Mouse (Mus musculus): ENCODE results near the gene Kdm5c. TPM values are rescaled to one million over a fixed set of nuclear protein-coding genes. Genes with fewer than 3 reads are reported as not detected.
"Not testable (repeated sequence)": the region's sequence is repeated elsewhere in the genome, so short reads cannot be mapped to it uniquely, and the experiment has no call there.

Gene Kdm5c
- polyA plus RNA-seq, 1 experiment = 49.9 TPM

DNA sequence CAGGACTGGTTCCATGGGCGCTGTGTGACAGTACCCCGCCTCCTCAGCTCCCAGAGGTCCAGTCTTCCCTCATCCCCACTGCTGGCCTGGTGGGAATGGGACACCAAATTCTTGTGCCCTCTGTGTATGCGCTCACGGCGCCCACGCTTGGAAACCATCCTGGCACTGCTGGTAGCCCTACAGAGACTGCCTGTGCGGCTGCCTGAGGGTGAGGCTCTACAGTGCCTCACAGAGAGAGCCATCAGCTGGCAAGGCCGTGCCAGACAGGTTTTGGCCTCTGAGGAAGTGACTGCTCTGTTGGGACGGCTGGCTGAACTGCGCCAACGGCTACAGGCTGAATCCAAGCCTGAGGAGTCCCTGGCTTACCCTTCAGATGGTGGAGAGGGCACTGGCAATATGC, 38.4 kb downstream of the Kdm5c start:
- Histone ChIP-seq H3K4me3 (replicated peaks; ENCODE audit: extremely low read depth, low read depth, low read length) (no peak overlapping the region), H3K4me1 (ENCODE audit: control insufficient read depth, insufficient read depth, low read length) (no peaks in the 10 kb centered on the region)
- TF ChIP-seq POLR2A (IDR thresholded peaks at IDR 0.05; ENCODE audit: borderline replicate concordance, extremely low read depth, low read depth, low read length) = no peak
- TF ChIP-seq CTCF (IDR thresholded peaks at IDR 0.05; ENCODE audit: insufficient read depth, low read length) = no peak
- DNase-seq = no peak
- 91% methylated on average over 11 of the region's 11 CpGs for WGBS

DNA sequence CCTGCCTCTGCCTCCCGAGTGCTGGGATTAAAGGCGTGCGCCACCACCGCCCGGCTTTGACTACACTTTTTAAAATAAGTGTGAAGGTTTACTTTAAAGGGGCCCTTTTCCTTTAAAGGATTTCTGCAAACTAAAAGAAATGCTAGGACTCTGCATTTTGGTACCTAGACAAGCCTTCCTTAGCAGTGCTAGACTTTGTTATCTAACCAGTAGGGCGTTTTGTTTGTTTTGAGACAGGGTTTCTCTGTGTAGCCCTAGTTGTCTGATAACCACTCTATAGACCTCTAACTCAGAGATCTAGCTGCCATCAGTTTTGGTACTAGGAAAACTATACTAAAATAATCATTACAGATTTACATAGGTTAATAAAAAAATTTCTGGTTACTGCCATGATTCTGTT, 46.6 kb downstream of the Kdm5c start:
- WGBS = 92% methylated on average over 6 of the region's 6 CpGs
- Histone ChIP-seq H3K4me1 (ENCODE audit: control insufficient read depth, insufficient read depth, low read length) (no peaks in the 10 kb centered on the region), H3K4me3 (replicated peaks; ENCODE audit: extremely low read depth, low read depth, low read length) (no peak overlapping the region)
- DNase-seq = no peak
- TF ChIP-seq CTCF (IDR thresholded peaks at IDR 0.05; ENCODE audit: insufficient read depth, low read length) (no peak), POLR2A (IDR thresholded peaks at IDR 0.05; ENCODE audit: borderline replicate concordance, extremely low read depth, low read depth, low read length) (no peak)

DNA sequence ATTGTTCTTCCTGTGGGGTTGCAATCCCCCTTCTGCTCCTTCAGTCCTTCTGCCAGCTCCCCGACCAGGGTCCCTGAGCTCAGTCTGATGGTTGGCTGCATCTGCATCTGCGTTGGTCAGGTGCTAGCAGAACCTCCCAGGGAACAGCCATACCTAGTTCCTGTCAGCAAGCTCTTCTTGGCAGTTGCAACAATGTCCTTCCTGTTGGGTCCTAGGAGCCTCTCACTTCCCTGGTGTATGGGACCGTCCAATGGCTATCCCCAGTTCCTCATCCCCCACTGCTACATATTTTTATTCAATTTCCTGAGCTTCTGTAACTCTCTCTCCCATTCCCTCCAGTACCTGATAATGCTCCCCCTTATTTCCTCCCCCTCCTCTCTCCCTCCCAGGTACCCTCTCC, 51.9 kb downstream of the Kdm5c start:
- no peak for DNase-seq
- Histone ChIP-seq H3K4me3 (replicated peaks; ENCODE audit: extremely low read depth, low read depth, low read length) (no peak overlapping the region), H3K4me1 (ENCODE audit: control insufficient read depth, insufficient read depth, low read length) (no peaks in the 10 kb centered on the region)
- 78% methylated on average over 3 of the region's 3 CpGs for WGBS
- TF ChIP-seq CTCF (IDR thresholded peaks at IDR 0.05; ENCODE audit: insufficient read depth, low read length) (no peak), POLR2A (IDR thresholded peaks at IDR 0.05; ENCODE audit: borderline replicate concordance, extremely low read depth, low read depth, low read length) (no peak)

DNA sequence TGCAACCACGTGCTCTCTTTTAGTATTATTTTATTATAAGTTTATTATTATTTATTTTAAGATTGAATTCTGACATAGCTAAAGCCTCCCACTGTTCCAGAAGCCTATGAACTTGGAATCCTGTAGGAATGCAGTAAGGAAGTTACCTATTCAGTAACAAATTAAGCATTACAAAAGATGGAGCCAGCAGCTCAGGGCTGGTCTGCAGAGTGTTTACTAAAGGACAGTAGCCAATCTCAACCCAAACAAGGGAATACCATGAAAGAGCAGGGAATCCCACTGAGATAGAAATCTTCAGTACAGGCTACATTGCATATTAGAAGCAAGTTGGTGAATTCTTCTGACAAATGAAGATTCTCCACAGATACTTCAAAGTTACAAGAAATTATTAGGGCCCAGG, 54.2 kb downstream of the Kdm5c start:
- WGBS = 53% methylated on average over 1 of the region's 1 CpGs
- DNase-seq; H3K4me3 ChIP-seq (replicated peaks; ENCODE audit: extremely low read depth, low read depth, low read length); H3K4me1 ChIP-seq (ENCODE audit: control insufficient read depth, insufficient read depth, low read length): not testable (repeated sequence)

DNA sequence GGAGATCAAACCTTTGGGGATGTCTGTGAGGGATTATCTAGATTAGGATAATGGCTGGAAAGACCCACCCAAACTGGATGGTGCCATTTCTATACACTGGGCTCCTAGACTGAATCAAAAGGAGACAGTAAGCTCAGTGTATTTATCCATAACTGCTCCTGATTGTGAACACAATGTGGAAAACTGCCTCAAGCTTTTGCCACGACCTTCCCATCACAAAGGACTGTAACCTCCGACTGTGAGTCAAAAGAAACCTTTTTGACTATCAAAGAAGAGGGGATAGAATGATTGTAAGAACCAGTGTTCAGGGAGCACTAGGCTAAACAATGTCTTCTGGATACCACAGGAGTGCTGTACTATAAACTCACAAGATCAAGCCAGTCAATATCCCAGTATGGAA, 73.4 kb downstream of the Kdm5c start:
- DNase-seq = no peak
- 76% methylated on average over 2 of the region's 2 CpGs for WGBS

DNA sequence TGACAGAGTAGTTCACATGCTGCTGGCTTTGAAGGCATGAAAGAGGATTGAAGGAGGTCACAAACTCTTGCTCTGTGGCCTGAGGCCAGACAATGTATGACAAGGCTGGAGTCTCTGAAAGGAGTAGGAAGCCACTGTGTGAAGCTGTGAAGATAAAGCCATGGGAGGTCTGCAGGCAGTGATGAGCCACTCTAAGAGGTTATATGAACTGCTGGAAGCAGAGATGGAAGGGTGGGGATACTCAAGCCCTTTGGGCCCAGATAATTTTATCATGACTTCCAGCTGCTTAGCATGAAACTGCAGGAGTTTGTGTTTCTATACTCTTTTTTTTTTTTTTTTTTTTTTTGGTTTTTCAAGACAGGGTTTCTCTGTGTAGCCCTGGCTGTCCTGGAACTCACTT, 74.6 kb downstream of the Kdm5c start:
- DNase-seq = no peak
- H3K4me3 ChIP-seq (replicated peaks; ENCODE audit: extremely low read depth, low read depth, low read length) = no peak overlapping the region

More for the DNA sequence above, 73.4 kb downstream of the Kdm5c start:
- no peak overlapping the region for H3K4me3 ChIP-seq (replicated peaks; ENCODE audit: extremely low read depth, low read depth, low read length)
- TF ChIP-seq POLR2A (IDR thresholded peaks at IDR 0.05; ENCODE audit: borderline replicate concordance, extremely low read depth, low read depth, low read length) (no peak), CTCF (IDR thresholded peaks at IDR 0.05; ENCODE audit: insufficient read depth, low read length) (no peak)
- no peaks in the 10 kb centered on the region for H3K4me1 ChIP-seq (ENCODE audit: control insufficient read depth, insufficient read depth, low read length)

DNA sequence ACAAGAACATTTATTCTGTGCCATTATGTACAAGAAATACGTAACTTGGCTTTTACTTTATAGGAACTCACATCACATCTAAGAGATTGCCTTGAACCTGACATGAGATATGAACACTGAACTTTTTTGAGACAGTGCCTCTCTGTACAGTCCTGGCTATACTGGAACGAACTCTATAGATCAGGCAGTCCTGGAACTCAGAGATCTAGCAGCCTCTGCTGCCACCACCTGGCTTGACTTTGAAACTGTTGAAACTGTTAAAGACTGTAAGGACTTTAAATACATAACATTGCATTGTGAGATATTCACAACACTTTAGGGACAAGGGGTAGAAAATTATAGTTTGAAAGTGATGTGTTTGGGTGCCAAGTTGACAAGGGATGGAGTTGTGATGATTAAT, 75.1 kb downstream of the Kdm5c start:
- WGBS = 54% methylated on average over 2 of the region's 2 CpGs
- DNase-seq = no peak

More for the DNA sequence above, 74.6 kb downstream of the Kdm5c start:
- TF ChIP-seq POLR2A (IDR thresholded peaks at IDR 0.05; ENCODE audit: borderline replicate concordance, extremely low read depth, low read depth, low read length) (no peak), CTCF (IDR thresholded peaks at IDR 0.05; ENCODE audit: insufficient read depth, low read length) (no peak)
- no peaks in the 10 kb centered on the region for H3K4me1 ChIP-seq (ENCODE audit: control insufficient read depth, insufficient read depth, low read length)

DNA sequence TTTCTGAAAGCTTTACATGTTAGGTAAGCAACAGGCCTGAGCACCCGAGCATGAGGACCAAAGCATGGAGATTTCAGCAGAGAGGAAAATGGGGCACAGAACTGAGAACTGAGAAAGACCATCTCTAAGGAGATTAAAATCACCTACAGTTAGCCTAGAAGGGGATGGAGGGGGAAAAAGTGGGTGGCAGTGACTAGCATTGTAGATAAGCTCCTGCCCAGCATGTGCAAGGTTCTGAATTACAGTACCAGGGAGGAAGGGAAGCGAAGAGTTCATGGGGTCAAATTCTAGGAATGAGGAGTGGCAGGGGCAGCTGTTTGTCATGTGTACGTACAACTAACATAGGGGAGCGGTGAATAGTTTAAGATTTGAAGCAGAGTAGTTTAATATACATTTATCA, 87.7 kb downstream of the Kdm5c start:
- no peak overlapping the region for H3K4me3 ChIP-seq (replicated peaks; ENCODE audit: extremely low read depth, low read depth, low read length)
- TF ChIP-seq POLR2A (IDR thresholded peaks at IDR 0.05; ENCODE audit: borderline replicate concordance, extremely low read depth, low read depth, low read length) = no peak
- WGBS = 75% methylated on average over 4 of the region's 4 CpGs
- no peaks in the 10 kb centered on the region for H3K4me1 ChIP-seq (ENCODE audit: control insufficient read depth, insufficient read depth, low read length)
- no peak for DNase-seq

More for the DNA sequence above, 75.1 kb downstream of the Kdm5c start:
- TF ChIP-seq CTCF (IDR thresholded peaks at IDR 0.05; ENCODE audit: insufficient read depth, low read length) (no peak), POLR2A (IDR thresholded peaks at IDR 0.05; ENCODE audit: borderline replicate concordance, extremely low read depth, low read depth, low read length) (no peak)
- Histone ChIP-seq H3K4me1 (ENCODE audit: control insufficient read depth, insufficient read depth, low read length) (no peaks in the 10 kb centered on the region), H3K4me3 (replicated peaks; ENCODE audit: extremely low read depth, low read depth, low read length) (no peak overlapping the region)

DNA sequence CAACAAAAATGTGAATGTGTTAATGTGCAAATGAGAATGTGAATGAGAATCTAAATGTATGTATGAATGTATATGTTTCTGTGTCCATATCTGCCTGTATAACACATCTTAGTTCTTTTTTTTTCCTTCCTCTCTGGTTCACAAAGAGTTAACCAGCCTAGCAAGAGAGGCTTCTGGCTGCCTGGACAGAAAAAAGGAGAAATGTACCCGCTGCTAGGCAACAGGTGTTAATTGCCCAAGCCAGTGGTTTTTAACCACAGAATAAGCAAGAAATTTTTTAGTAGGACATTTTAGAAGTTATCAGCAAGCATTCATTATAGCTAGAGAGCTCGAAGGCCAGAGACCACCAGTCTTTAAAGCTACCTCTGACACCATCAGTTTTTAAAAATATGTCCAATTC, 90.0 kb downstream of the Kdm5c start:
- 44% methylated on average over 2 of the region's 2 CpGs for WGBS
- no peak for TF ChIP-seq CTCF (IDR thresholded peaks at IDR 0.05; ENCODE audit: insufficient read depth, low read length)
- no peak for TF ChIP-seq POLR2A (IDR thresholded peaks at IDR 0.05; ENCODE audit: borderline replicate concordance, extremely low read depth, low read depth, low read length)
- no peak overlapping the region for H3K4me3 ChIP-seq (replicated peaks; ENCODE audit: extremely low read depth, low read depth, low read length)
- no peak for DNase-seq
- H3K4me1 ChIP-seq (ENCODE audit: control insufficient read depth, insufficient read depth, low read length) = no peaks in the 10 kb centered on the region; the same call in 1 of the 2 replicates

DNA sequence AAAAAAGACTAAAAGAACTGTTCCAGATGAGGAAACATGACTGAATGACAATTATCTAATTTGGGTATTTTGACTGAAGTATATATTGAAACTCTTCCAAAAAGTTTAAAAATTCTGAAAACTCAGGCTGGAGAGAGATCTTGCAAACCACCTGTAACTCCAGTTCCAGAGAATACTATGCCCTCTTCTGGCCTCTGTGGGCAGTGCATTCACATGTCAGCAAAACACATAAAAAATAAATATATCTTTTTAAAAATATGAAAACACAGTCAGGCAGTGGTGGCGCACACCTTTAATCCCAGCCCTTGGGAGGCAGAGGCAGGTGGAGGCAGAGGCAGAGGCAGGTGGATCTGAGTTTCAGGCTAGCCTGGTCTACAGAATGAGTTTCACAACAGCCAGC, 90.8 kb downstream of the Kdm5c start:
- WGBS = 94% methylated on average over 1 of the region's 1 CpGs
- no peak for DNase-seq
- Histone ChIP-seq H3K4me3 (replicated peaks; ENCODE audit: extremely low read depth, low read depth, low read length) (no peak overlapping the region), H3K4me1 (ENCODE audit: control insufficient read depth, insufficient read depth, low read length) (no peaks in the 10 kb centered on the region; the same call in 1 of the 2 replicates)
- TF ChIP-seq CTCF (IDR thresholded peaks at IDR 0.05; ENCODE audit: insufficient read depth, low read length) (no peak), POLR2A (IDR thresholded peaks at IDR 0.05; ENCODE audit: borderline replicate concordance, extremely low read depth, low read depth, low read length) (no peak)

Other genes starting within 250 kb of the Kdm5c start
- 36.1 and 51.2 TPM in 2 replicates for gene Hsd17b10, start 231.2 kb upstream of the Kdm5c start, polyA plus RNA-seq (2012; rRNA removed)
- 0.59 and 1.1 TPM in 2 replicates for gene Ribc1, start 216.7 kb upstream of the Kdm5c start, polyA plus RNA-seq (2012; rRNA removed)
- gene Smc1a, start 216.6 kb upstream of the Kdm5c start, polyA plus RNA-seq (2012; rRNA removed) = 15.3 and 22.4 TPM in 2 replicates
- gene Iqsec2, start 88.8 kb upstream of the Kdm5c start, polyA plus RNA-seq (2012; rRNA removed) = 19.7 and 27.4 TPM in 2 replicates
- 6.2 and 8.0 TPM in 2 replicates for gene Kantr, start 94.5 kb downstream of the Kdm5c start, polyA plus RNA-seq (2012; rRNA removed)
- 26.9 and 34.2 TPM in 2 replicates for gene Tspyl2, start 109.4 kb downstream of the Kdm5c start, polyA plus RNA-seq (2012; rRNA removed)
- gene Gpr173, start 135.7 kb downstream of the Kdm5c start, polyA plus RNA-seq (2012; rRNA removed) = 2.4 and 2.8 TPM in 2 replicates

Measured in lung, adult 2 months (tissue).